Mouse (Mus musculus) retina, adult 2 months (tissue): ENCODE data around the gene Chst3.
A peak's percentile ranks its signal among the peaks of the same experiment; 100 is the strongest.
"Not testable (repeated sequence)": the region's sequence is repeated elsewhere in the genome, so short reads cannot be mapped to it uniquely, and the experiment has no call there.

Experiments
- DNase-seq: peaks from one replicate; pipeline ENCODE4 v3.0.0-alpha.2; 2012; ENCODE audit warnings: low read depth, low spot score

Chst3 gene

DNA sequence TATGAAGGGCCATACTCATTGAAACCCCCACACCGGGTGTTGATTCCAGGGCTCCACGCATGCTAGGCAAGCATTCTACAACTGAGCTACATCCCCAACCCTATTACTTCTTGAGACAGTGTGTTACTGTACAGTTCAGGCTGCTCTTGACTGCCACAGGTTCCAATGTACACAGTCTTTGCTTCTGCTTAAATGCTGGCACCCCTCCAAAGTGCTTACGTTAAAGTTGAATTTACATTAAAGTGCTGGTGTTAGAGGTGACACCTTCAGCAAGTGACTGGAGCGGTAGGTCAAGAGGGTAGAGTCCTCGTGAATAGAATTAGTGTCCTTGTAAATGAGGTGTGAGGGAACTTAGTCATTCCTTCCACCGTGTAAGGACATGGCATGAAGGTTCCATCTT, 19.7 kb downstream of the Chst3 start:
- DNase-seq: no peak

- no peak for DNase-seq
Observed at GRCm38 (mm10) chr10:60197406-60197821, 21.6 kb downstream of the Chst3 start.

DNA sequence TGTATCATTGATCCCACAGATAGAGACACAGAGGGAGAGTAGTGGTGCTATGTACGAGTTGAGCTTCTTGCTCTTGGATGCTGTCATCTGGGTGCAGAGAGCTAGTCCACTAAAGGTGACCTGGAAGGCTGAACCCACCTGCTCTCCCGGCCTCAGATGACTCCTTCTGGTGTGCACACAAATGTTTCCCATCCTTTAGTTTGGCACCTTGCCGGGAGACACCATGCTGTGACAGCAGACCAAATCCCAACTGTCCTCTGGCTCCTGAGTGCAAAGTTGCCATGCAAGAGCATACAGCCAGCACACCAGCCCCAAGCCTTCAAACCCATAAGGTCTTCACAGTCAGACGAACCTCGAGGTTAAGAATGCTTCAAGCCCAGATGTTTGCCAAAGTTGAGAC, 22.1 kb downstream of the Chst3 start:
- no peak for DNase-seq

DNA sequence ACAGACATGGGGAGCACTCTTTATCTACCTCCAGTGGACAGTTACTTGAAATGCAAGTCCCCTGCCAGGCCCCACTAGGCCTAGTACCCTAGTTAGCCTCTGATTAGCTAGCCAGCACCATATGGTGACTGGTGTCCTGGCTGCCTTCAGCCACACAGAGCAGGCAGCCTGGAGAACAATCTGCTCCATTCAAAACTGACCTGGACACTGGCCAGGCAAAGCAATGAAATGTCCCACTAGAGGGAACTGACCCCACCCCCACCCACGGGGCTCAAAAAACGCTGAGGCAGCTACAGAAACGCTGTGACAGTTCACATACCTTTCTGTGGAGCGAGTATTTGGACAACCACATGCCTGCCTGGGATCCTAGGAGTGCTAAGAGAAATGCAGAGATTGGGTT, 24.0 kb downstream of the Chst3 start:
- DNase-seq: no peak

GRCm38 (mm10) chr10:60193532-60194423, 25.3 kb downstream of the Chst3 start:
- DNase-seq: no peak

DNA sequence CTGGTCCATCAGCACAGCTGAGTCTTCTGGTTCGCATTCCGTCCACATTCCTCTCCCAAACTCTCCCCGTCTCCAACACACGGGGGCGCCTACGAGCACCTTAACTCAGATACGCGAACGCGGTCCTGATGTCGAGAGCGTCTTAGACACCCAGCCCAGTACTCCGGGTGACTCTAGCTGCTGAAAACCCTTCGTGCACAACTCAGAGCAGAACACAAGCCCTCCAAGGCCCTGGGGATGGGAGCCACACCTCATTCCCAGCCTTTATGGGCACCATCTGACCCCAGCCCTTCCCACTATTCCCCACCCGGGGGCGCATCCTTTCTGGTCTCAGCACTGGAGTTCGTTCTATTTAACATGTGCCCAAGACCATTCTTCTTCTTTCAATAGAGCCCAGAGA, 27.3 kb downstream of the Chst3 start:
- peak; percentile 67 for DNase-seq

DNA sequence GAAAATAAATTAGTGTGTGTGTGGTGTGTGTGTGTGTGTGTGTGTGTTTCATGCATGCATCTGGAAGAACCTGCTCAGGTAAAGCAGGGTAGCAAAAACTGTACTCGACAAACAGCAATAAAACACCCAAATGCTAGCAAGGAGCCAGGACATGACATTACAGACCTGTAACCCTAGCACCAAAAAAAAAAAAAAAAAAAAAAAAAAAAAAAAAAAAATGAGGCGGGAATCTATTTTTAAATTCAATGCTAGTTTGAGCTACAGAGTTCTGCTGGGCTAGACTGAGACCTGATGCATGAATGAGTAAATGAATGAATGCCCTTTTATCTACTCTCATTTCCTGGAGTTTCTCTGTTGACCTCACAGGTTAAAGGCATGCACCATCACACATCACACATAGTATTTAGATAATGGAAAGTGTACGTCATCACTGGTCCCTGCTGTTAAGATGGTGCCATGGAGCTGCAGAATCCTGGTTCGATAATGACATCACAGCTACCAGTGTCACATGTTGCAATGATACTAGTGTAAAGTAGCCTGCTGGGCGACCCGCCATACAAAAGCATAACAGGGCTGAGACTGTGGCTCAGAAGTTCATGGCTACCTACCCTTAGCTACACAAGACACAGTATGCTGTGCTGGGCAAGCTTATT, 29.4 kb downstream of the Chst3 start:
- DNase-seq: no peak

- no peak for DNase-seq
Observed at GRCm38 (mm10) chr10:60186191-60186945, 32.7 kb downstream of the Chst3 start.

DNA sequence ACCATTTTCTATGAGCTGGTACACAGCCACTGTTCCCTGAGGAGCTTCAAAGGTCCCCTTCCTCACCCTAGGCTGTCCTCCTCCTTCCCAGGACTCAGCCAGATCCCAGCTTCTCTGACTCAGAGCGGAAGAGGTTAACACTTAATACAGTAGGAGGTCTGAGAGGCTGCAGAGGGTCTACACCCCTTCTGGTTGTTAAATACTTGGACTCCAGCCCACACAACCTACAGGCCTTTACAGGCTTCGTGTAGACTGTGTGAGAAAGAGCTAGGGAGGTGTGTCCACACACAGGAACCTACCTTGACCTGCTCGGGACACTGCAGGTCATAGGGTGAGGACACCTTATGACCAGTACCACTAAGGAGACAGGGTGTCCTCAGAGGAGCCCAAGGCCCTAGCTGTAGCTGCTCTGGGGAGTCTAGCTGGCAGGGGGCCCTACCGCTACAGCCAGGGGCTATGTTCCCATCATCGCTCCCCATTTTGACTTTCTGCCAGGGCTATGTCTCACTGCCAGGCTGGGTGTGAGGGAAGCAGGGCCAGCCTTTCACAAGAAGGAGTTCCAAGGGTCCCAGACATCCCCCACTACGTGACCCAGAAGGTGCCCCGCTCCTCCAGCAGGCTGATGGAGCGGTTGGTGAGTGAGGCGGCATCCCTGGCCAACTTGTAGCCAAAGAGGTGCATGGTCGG, 33.9 kb downstream of the Chst3 start:
- DNase-seq: no peak

DNA sequence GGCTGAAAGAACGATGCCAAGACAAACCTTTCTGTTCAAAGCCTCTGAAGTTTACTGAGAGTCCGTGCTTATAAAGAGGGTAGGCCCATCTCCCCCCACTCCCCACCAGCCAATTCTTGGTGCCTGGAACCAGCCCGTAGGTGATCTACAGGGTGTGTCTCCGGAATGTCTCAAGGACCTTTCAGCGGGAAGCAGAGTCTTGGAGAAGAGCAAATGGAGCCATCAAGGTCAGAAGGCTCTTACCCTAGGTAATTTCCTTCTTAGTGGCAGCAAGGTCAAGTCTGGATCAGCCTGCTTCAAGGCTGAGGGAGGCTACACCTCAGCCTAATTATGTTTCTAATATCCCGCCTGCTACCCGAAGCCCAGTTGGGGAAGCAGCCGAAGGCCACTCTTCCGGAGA, 43.8 kb downstream of the Chst3 start:
- DNase-seq: not testable (repeated sequence)

DNA sequence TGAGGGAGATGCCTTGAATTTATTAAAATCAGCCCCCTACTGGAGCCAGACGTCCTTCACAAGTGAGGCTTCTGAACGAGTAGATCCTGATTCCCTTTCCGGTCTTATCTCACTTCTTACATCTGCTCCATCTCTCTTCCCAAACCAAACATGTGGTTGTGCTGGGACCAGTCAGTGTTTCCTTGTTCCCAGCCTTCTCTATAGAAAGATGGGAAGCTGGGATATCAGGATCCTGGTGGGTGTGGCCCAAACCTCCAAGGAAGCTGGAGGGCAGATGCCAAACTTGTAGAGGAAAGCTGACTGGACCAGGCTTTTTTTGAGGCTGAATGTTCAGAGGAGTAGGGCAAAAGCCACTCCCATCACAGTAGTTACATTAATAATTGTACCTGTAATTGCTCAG, 44.6 kb downstream of the Chst3 start:
- no peak for DNase-seq

- DNase-seq: no peak
Observed at GRCm38 (mm10) chr10:60173035-60173434, 46.0 kb downstream of the Chst3 start.

DNA sequence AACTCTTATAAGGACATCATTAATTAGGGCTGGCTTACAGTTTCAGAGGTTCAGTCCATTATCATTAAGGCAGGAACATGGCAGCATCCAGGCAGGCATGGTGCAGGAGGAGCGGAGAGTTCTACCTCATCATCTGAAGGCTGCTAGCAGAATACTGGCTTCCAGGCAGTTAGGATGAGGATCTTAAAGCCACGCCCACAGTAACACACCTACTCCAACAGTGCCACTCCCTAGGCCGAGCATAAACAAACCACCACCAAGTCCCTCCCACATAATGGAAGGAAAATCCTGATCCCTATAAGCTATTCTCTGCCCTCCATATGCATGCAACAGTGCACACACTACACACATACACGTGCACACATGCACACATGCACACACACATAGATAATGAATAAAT, 46.8 kb downstream of the Chst3 start:
- no peak for DNase-seq

- DNase-seq: no peak
Observed at GRCm38 (mm10) chr10:60171368-60171767, 47.7 kb downstream of the Chst3 start.

DNA sequence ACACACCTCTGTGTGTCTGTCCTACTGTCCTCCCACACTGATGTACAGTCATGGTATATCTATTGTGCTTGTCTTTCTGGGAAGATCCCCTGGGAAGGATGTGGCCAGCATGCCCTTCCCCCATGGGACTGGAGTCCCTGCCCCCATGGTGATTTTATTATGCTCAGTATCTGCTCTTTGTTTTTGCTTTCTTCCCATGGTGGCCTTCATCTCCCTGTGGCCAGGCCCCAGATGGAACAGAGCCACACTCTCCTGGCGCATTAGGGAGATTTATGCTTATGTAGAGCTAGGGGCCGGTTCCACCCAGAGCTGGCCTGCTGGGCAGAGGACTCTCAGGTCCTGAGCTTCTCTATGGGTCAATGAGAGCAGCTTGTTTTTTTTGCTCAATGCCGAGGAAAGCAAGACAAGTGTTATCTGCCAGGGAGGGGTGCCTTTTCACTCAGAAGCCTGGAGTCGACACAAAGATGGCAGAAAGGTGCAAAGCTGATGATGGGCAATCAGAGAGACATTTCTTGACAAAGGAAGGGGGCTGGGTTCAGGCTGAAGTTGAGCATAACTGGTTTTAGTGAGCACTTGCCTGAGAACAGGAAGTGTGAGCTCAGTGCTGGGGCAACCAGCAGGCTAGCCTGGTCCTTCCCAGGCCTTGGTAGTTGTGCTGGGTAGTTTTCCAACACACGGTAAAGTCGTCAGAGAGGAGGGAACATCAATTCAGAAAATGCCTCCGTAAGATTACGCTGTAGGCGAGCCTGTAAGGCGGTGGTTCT, 48.6 kb downstream of the Chst3 start:
- DNase-seq: no peak

GRCm38 (mm10) chr10:60168960-60169359, 50.1 kb downstream of the Chst3 start:
- DNase-seq: no peak

- no peak for DNase-seq
Observed at GRCm38 (mm10) chr10:60168306-60168705, 50.8 kb downstream of the Chst3 start.

- DNase-seq: no peak
Observed at GRCm38 (mm10) chr10:60166068-60166467, 53.0 kb downstream of the Chst3 start.

GRCm38 (mm10) chr10:60164869-60165268, 54.2 kb downstream of the Chst3 start:
- no peak for DNase-seq

DNA sequence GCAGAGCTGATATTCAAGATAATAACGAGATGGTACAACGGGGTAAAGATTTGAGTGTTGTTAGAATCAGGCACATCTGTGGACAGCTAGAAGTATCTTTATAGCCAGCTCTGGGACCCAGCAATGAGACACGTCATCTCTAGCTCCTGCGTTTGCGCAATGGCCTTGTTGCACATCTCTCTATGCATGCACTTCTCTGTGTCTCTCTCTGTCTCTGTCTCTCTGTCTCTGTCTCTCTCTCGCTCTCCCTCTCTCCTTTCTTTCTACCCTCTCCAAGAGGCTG, 56.1 kb downstream of the Chst3 start:
- no peak for DNase-seq
